Mouse (Mus musculus) liver, embryonic 14.5 days (tissue): ENCODE data around the gene Wnt5a. TPM values are rescaled to one million over a fixed set of nuclear protein-coding genes. Genes with fewer than 3 reads are reported as not detected.

Source experiments
- ATAC-seq: fragments of 200-750 bp; cut with Nextera tagmentation; 2 replicates; pipeline ENCODE4 v1.8.0; 2017; ENCODE audit warnings: moderate number of reproducible peaks, mild to moderate bottlenecking, moderate library complexity; ENCODE audit not compliant: insufficient read depth
- DNase-seq, 3 experiments: peaks; one replicate each; pipeline ENCODE4 v3.0.0-alpha.2; 2012 to 2013; ENCODE audit warnings: low read depth in 3 of 3, low spot score in 3 of 3
- H3K27ac ChIP-seq: fragments of 300-500 bp; sonication (generic); 2 replicates; pipeline ENCODE4 v1.5.1; 2014; ENCODE audit warnings: moderate library complexity, mild to moderate bottlenecking, control low read depth, inconsistent platforms
- H3K27me3 ChIP-seq: fragments of 300-500 bp; sonication (generic); 2 replicates; pipeline ENCODE4 v1.6.1; 2014; ENCODE audit warnings: mild to moderate bottlenecking, low read length, moderate library complexity; ENCODE audit not compliant: control insufficient read depth, insufficient read depth
- H3K36me3 ChIP-seq: fragments of 300-500 bp; sonication (generic); replicated peaks from 2 replicates; pipeline ENCODE4 v1.6.1; 2014; ENCODE audit warnings: low read depth; ENCODE audit not compliant: control insufficient read depth, insufficient read depth
- H3K4me1 ChIP-seq, 2 experiments: fragments of 200-500 bp in 1 of 2; fragments of 300-500 bp in 1 of 2; sonication (generic) in 1 of 2; replicated peaks; 2 replicates each; pipeline ENCODE4 v1.6.1; 2012 to 2014; ENCODE audit warnings: antibody characterized with exemption in 1 of 2, inconsistent platforms in 1 of 2, low read length in 1 of 2; ENCODE audit not compliant: control insufficient read depth in 2 of 2, insufficient read depth in 2 of 2
- H3K4me2 ChIP-seq: fragments of 300-500 bp; sonication (generic); 2 replicates; pipeline ENCODE4 v1.6.1; 2014; ENCODE audit warnings: low read depth, mild to moderate bottlenecking, control low read depth, moderate library complexity
- H3K4me3 ChIP-seq, 2 experiments: fragments of 200-500 bp in 1 of 2; fragments of 300-500 bp in 1 of 2; sonication (generic) in 1 of 2; 2 replicates each; pipeline ENCODE4 v1.5.1; 2012 to 2014; ENCODE audit warnings: low read depth in 2 of 2, low read length in 2 of 2, mild to moderate bottlenecking in 2 of 2, control low read depth in 1 of 2, inconsistent platforms in 1 of 2, moderate library complexity in 1 of 2; ENCODE audit not compliant: insufficient read depth in 1 of 2
- H3K9ac ChIP-seq: fragments of 300-500 bp; sonication (generic); replicated peaks from 2 replicates; pipeline ENCODE4 v1.6.1; 2014; ENCODE audit warnings: mild to moderate bottlenecking, control low read depth, moderate library complexity
- H3K9me3 ChIP-seq: fragments of 300-500 bp; sonication (generic); 2 replicates; pipeline ENCODE4 v1.6.1; 2016; ENCODE audit warnings: low read length, mixed read lengths; ENCODE audit not compliant: control insufficient read depth
- CTCF ChIP-seq: IDR thresholded peaks from 2 replicates; pipeline ENCODE4 v1.5.1; 2016; ENCODE audit warnings: antibody characterized with exemption, low read depth, control low read depth
- EP300 ChIP-seq: IDR thresholded peaks from 2 replicates; pipeline ENCODE4 v1.6.1; 2016; ENCODE audit warnings: antibody characterized with exemption, low read depth
- WGBS: fragments of 180-500 bp; shearing (Covaris S2); extraction: QIAGEN DNeasy Blood & Tissue Kit; methylation state at CpG from one replicate; pipeline ENCODE4 v1.1.7; 2014; ENCODE audit not compliant: insufficient replicate concordance; 5-methylcytosine and 5-hydroxymethylcytosine counted together
- polyA plus RNA-seq, 2 experiments: library from polyadenylated mRNA; depleted of rRNA in 1 of 2; stranded (reverse) in 1 of 2; unstranded in 1 of 2; fragments of >200 nt; fragmentation: Nextera tagmentation in 1 of 2; extraction: Ambion mirVana in 1 of 2; gene quantifications; 2 replicates each; pipeline versions ENCODE4 v1.2.1 to v1.2.3; 2012 to 2014

The Wnt5a gene
- polyA plus RNA-seq (2012; rRNA removed) (0.13 and 0.25 TPM in 2 replicates), polyA plus RNA-seq (2014; fragmentation: Nextera tagmentation; extraction: Ambion mirVana) (0.10 TPM in 1 of 2 replicates, not detected in the other)

DNA sequence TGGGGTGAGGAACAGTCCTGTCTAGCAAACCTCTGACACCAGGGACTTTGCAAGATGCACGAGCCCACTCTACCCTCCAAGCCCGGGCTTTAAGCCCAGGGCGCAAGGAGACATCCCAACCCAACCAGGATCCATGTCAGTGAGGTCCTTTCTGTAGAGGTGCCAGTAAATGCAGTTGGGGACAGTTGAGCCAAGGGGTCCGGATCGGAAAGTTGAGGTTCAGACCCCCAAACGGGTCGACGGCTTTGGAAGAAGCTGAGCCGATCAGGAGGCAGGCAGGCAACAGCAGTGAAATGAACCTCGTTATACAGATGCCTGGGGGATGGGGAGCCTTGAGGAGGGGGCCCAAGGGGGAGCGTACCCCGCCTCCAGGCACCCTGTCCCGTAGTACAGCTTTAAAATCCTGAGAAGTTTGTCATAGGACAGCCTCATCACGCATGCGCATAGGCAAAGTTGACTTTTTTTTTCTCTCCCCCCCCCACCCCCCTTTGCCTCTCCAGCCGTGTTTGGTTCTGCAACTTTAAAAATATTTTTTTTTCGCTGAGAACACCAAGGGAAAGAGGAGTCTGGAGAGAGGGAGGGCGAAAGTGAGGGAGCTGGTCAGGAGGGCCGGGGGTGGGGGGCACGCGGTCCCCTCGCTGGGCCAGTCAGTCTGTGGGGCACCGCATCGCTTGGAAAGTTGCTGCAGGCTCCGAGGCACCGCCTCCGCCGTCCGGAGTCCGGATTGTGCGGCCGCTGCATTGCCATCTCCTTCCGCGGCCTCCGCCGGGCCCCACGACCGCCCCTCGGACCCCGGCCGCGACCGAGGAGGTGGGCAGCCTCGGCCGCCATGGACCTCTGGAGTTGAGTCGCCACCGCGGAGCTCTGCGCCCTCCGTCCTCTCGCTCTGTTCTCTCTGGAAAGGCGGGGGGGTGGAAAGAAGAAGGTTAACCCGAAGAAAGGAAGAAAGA, at the start of gene Wnt5a:
Gene Wnt5a (plus strand): TSS at position 650 of the 950 bp plus-strand sequence.
- Histone ChIP-seq H3K9ac (no peak within 1 kb of the TSS), H3K4me1 (no peaks in the 10 kb centered on the region), H3K9me3 (no peaks in the 10 kb centered on the region), H3K27ac (no peak within 1 kb of the TSS), H3K36me3 (no peaks in the 10 kb centered on the region), H3K27me3 (peaks cover 61% of the 10 kb centered on the region), H3K4me2 (peak within 1 kb of the TSS; percentile 51), H3K4me3 (peak within 1 kb of the TSS; percentile 32 to 40)
- ATAC-seq (no peak), DNase-seq (no peak)
- TF ChIP-seq CTCF (no peak), EP300 (no peak)
- 2% methylated on average over 51 of the region's 53 CpGs for WGBS

DNA sequence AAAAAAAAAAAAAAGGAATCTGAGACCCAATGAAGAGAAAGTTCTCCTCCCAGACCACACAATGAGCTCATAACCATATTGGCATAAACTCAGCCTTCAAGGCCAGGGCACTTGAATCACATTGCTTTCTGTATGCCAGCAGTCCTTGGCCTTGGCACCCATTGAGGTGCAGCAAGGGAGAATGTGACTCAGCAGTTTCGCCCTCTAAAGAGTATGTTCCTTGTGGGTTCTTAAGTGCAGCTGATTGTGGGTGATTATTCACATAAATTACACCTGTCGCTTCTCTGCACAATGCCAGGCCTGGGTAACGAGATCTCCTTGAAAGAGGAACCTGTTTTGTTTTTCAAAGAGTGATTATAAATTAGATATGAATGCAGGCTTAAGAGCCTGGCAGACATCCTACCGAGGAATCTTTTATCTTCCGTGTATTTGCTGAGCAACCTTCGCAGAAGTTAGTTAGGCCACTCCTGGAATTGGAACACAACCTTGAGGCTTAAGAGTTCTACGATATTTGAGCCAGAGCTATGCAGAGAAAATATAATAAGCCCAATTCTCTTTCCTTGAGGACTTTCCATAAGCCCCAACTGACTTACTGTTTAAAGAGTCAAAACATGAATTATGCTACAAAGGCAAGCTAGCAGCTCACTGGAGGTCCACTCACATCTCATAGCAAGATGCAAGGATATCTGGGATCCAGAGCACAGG, 48.0 kb upstream of the Wnt5a start:
- 42% methylated on average over 7 of the region's 7 CpGs for WGBS
- TF ChIP-seq EP300 (no peak), CTCF (no peak)
- ATAC-seq = no peak
- Histone ChIP-seq H3K4me2 (no peak overlapping the region), H3K9me3 (no peaks in the 10 kb centered on the region), H3K9ac (no peak overlapping the region), H3K4me3 (no peak overlapping the region), H3K36me3 (no peaks in the 10 kb centered on the region), H3K27ac (no peak overlapping the region), H3K4me1 (no peaks in the 10 kb centered on the region), H3K27me3 (no peaks in the 10 kb centered on the region)
- DNase-seq = no peak

DNA sequence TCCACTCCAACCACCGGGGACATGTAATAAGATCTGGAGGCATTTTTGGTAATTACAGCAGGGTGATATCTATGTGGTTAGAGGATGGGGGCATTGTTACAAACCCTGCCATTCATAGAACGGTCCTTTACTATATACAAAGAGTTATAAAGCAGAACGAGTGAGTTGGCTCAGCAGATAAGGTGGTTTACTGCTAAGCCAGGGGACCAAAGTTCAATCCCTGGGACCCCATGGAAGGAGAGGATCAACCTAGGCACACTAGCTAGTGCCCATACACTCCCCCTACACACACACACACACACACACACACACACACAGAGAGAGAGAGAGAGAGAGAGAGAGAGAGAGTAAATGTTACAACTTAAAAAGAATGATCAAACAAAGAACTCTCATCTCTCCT, 47.1 kb upstream of the Wnt5a start:
- no peak for DNase-seq

DNA sequence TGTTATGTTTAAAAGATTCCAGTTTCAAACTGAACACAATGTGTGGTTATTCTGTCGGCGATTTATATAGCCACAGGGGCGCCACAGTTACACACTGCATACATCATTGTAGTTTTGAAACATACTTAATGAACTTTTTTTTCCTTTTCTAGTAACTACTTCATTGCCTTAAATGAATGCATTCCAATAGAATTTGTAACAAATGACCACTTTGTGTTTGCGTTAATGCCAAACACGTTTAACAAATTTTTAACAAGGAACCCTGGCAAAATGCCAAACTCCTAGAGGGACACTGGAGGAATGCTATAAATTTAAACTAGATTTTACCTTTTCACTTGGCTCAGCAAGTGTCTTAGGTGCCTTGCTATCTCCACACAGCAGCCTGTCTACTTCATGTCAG, 36.6 kb upstream of the Wnt5a start:
- ATAC-seq (no peak), DNase-seq (no peak)
- whole genome bisulfite sequencing = 75% methylated on average over 5 of the region's 5 CpGs
- Histone ChIP-seq H3K27me3 (no peaks in the 10 kb centered on the region), H3K4me2 (no peak overlapping the region), H3K27ac (no peak overlapping the region), H3K9me3 (no peaks in the 10 kb centered on the region), H3K4me3 (no peak overlapping the region), H3K9ac (no peak overlapping the region), H3K36me3 (no peaks in the 10 kb centered on the region), H3K4me1 (no peaks in the 10 kb centered on the region)
- no peak for TF ChIP-seq EP300
- TF ChIP-seq CTCF = no peak

More for the DNA sequence above, 47.1 kb upstream of the Wnt5a start:
- Histone ChIP-seq H3K36me3 (no peaks in the 10 kb centered on the region), H3K27me3 (no peaks in the 10 kb centered on the region), H3K4me2 (no peak overlapping the region), H3K9me3 (no peaks in the 10 kb centered on the region), H3K4me3 (no peak overlapping the region), H3K9ac (no peak overlapping the region), H3K27ac (no peak overlapping the region), H3K4me1 (no peaks in the 10 kb centered on the region)
- WGBS = 53% methylated on average over 3 of the region's 3 CpGs
- TF ChIP-seq EP300 (no peak), CTCF (no peak)
- no peak for ATAC-seq

DNA sequence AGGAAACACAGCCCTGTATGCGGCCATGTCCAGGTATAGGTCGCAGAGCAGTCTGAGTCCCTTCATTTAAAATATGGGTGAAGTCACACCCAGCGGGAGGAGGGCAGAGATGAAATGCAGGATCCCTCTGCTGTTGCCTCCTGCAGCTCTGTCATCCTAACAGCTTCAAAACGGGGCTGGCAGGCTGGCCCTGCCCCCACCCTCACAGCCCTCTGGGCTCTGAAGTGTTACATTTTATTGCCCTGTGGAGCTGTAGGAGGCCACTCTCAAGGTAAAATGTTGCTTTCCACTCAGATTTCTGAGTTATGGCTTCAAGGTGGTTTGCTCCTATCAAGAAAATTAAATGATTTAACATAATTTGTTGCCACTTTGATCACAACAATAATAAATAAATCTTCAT, 34.9 kb upstream of the Wnt5a start:
- Histone ChIP-seq H3K4me1 (no peaks in the 10 kb centered on the region), H3K27ac (no peak overlapping the region), H3K9me3 (no peaks in the 10 kb centered on the region), H3K4me2 (no peak overlapping the region), H3K27me3 (no peaks in the 10 kb centered on the region), H3K4me3 (no peak overlapping the region), H3K36me3 (no peaks in the 10 kb centered on the region), H3K9ac (no peak overlapping the region)
- ATAC-seq (no peak), DNase-seq (no peak)
- WGBS = 40% methylated on average over 4 of the region's 4 CpGs
- TF ChIP-seq CTCF (no peak), EP300 (no peak)
